Mouse (Mus musculus) embryo, embryonic 9.5 days (tissue): ENCODE results near the gene Homer3.

Experiments used
- DNase-seq: peaks from one replicate; pipeline ENCODE4 v3.0.0-alpha.2; 2017; ENCODE audit errors: extremely low spot score

Homer3 gene

GRCm38 (mm10) chr8:70282603-70283135 lies at the start of gene Homer3:
Gene Homer3 (plus strand): TSS chr8:70282827.
- DNase-seq: peak; percentile 99

GRCm38 (mm10) chr8:70233606-70234005 lies 49.0 kb upstream of the Homer3 start:
- DNase-seq: no peak

GRCm38 (mm10) chr8:70234080-70234780 lies 48.4 kb upstream of the Homer3 start, which contains the start of the genes Sugp2 and Armc6:
Gene Sugp2 (plus strand): TSS chr8:70234226.
Gene Armc6 (minus strand): TSS chr8:70234466.
- peak; percentile 94 for DNase-seq

GRCm38 (mm10) chr8:70234781-70235128 lies 47.9 kb upstream of the Homer3 start:
- DNase-seq: no peak

GRCm38 (mm10) chr8:70237842-70238241 lies 44.8 kb upstream of the Homer3 start:
- no peak for DNase-seq

- no peak for DNase-seq
Observed at GRCm38 (mm10) chr8:70240642-70241041, 42.0 kb upstream of the Homer3 start.

- no peak for DNase-seq
Observed at GRCm38 (mm10) chr8:70246622-70247021, 36.0 kb upstream of the Homer3 start.

- DNase-seq: no peak
Observed at GRCm38 (mm10) chr8:70247841-70248240, 34.8 kb upstream of the Homer3 start.

GRCm38 (mm10) chr8:70254628-70255027 lies 28.0 kb upstream of the Homer3 start:
- no peak for DNase-seq

- DNase-seq: no peak
Observed at GRCm38 (mm10) chr8:70257456-70257855, 25.2 kb upstream of the Homer3 start.

GRCm38 (mm10) chr8:70258600-70258999 lies 24.0 kb upstream of the Homer3 start:
- DNase-seq: no peak

GRCm38 (mm10) chr8:70259043-70259442 lies 23.6 kb upstream of the Homer3 start:
- DNase-seq: no peak

- no peak for DNase-seq
Observed at GRCm38 (mm10) chr8:70267674-70268073, 15.0 kb upstream of the Homer3 start.

- no peak for DNase-seq
Observed at GRCm38 (mm10) chr8:70268311-70268710, 14.3 kb upstream of the Homer3 start.

- DNase-seq: no peak
Observed at GRCm38 (mm10) chr8:70268799-70269565, 13.6 kb upstream of the Homer3 start.

GRCm38 (mm10) chr8:70272949-70273348 lies 9.7 kb upstream of the Homer3 start:
- no peak for DNase-seq

- no peak for DNase-seq
Observed at GRCm38 (mm10) chr8:70274350-70274749, 8.3 kb upstream of the Homer3 start.

GRCm38 (mm10) chr8:70276476-70276875 lies 6.2 kb upstream of the Homer3 start:
- no peak for DNase-seq

GRCm38 (mm10) chr8:70278175-70278574 lies 4.5 kb upstream of the Homer3 start:
- DNase-seq: no peak

GRCm38 (mm10) chr8:70279266-70279665 lies 3.4 kb upstream of the Homer3 start:
- DNase-seq: no peak

GRCm38 (mm10) chr8:70281001-70281400 lies 1.6 kb upstream of the Homer3 start:
- no peak for DNase-seq

- DNase-seq: peak; percentile 48
Observed at GRCm38 (mm10) chr8:70283136-70284077, 780 bp downstream of the Homer3 start.
